Mouse (Mus musculus) neural tube, embryonic 12.5 days (tissue): ENCODE results near the gene Mfsd2a. TPM values are rescaled to one million over a fixed set of nuclear protein-coding genes. Genes with fewer than 3 reads are reported as not detected.

Source experiments
- ATAC-seq: fragments of 200-750 bp; cut with Nextera tagmentation; 2 replicates; pipeline ENCODE4 v1.8.0; 2017; ENCODE audit warnings: low read depth, mild to moderate bottlenecking, moderate TSS enrichment, moderate library complexity; ENCODE audit not compliant: low FRiP score
- H3K27ac ChIP-seq: fragments of 300-500 bp; sonication (generic); 2 replicates; pipeline ENCODE4 v1.5.1; 2016
- H3K27me3 ChIP-seq: fragments of 300-500 bp; sonication (generic); replicated peaks from 2 replicates; pipeline ENCODE4 v1.6.1; 2016; ENCODE audit warnings: mild to moderate bottlenecking
- H3K36me3 ChIP-seq: fragments of 300-500 bp; sonication (generic); 2 replicates; pipeline ENCODE4 v1.6.1; 2016; ENCODE audit warnings: mild to moderate bottlenecking
- H3K4me1 ChIP-seq: fragments of 300-500 bp; sonication (generic); 2 replicates; pipeline ENCODE4 v1.6.1; 2016
- H3K4me2 ChIP-seq: fragments of 300-500 bp; sonication (generic); replicated peaks from 2 replicates; pipeline ENCODE4 v1.6.1; 2016; ENCODE audit warnings: mild to moderate bottlenecking
- H3K4me3 ChIP-seq: fragments of 300-500 bp; sonication (generic); 2 replicates; pipeline ENCODE4 v1.5.1; 2016
- H3K9ac ChIP-seq: fragments of 300-500 bp; sonication (generic); 2 replicates; pipeline ENCODE4 v1.6.1; 2016; ENCODE audit warnings: mild to moderate bottlenecking
- H3K9me3 ChIP-seq: fragments of 300-500 bp; sonication (generic); 2 replicates; pipeline ENCODE4 v1.6.1; 2016; ENCODE audit warnings: mild to moderate bottlenecking
- WGBS: fragments of 180-500 bp; shearing (Covaris S2); methylation state at CpG from one replicate; pipeline ENCODE4 v1.1.7; 2016; 5-methylcytosine and 5-hydroxymethylcytosine counted together
- polyA plus RNA-seq: library from polyadenylated mRNA; unstranded; fragments of >200 nt; fragmentation: Nextera tagmentation; extraction: Ambion mirVana; gene quantifications from 2 replicates; pipeline ENCODE4 v1.2.1, GENCODE M21; 2016

Mfsd2a gene
- polyA plus RNA-seq, 1 experiment from 2014 or later, result 22.0 TPM

GRCm38 (mm10) chr4:122955412-122956136, 5.4 kb downstream of the Mfsd2a start:
- WGBS, result 12% methylated on average over 17 of the region's 17 CpGs
- peaks cover 14% of the 10 kb centered on the region for H3K36me3 ChIP-seq
- H3K27me3 ChIP-seq, result 0 out of 2 replicates have a peak, but pooled peaks cover 3% of the 10 kb centered on the region
- peak overlapping the region; percentile 59; the same call in 1 of the 2 replicates for H3K27ac ChIP-seq
- H3K9me3 ChIP-seq, result no peaks in the 10 kb centered on the region
- peak overlapping the region; percentile 47 for H3K9ac ChIP-seq
- peaks cover 24% of the 10 kb centered on the region for H3K4me1 ChIP-seq
- ATAC-seq, result peak; percentile 92
- peak overlapping the region; percentile 15; the same call in 1 of the 2 replicates for H3K4me3 ChIP-seq
- H3K4me2 ChIP-seq, result peak overlapping the region; percentile 57

DNA sequence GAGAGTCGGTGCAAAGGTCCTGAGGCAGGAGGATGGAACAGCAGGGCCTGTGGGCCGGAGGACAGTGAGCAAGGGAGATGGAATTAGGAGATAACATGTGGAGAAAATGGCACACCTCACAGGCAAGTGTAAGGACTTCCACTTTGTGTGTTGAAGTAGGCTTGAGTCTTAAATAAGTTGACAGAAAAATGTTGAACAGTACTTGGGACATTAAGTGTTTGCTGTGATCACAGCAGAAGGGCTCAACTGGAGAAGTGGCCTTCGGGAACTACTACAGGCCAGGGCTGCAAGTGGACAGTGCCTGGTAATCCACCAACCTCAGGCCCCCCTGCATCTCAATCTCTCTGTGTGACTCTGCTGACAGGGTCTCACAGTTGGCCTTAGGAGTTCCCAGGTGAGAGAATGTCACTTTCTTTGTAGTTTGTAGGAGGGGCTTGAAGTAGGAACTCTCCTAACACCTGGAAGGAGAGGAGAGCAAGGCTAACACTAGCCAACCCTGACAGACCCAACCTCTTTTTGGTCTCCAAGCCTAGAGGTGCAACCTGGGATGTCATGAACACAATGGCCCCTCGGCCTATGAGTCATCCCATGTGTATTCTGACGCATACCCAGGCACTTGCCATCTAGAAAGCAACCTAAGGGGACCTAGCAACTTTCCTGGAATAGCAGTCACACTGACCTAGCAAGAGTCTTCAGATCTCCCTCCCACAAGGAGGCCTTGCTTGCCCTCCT, 6.1 kb downstream of the Mfsd2a start:
- peaks cover 21% of the 10 kb centered on the region for H3K36me3 ChIP-seq
- H3K9ac ChIP-seq, result peak overlapping the region; percentile 47; the same call in 1 of the 2 replicates
- H3K4me1 ChIP-seq, result peaks cover 21% of the 10 kb centered on the region
- no peaks in the 10 kb centered on the region for H3K9me3 ChIP-seq
- H3K4me3 ChIP-seq, result no peak overlapping the region
- WGBS, result 69% methylated on average over 5 of the region's 5 CpGs
- H3K27me3 ChIP-seq, result 0 out of 2 replicates have a peak, but pooled peaks cover 3% of the 10 kb centered on the region
- H3K4me2 ChIP-seq, result peak overlapping the region; percentile 57
- peak; percentile 10 for ATAC-seq
- peak overlapping the region; percentile 59; the same call in 1 of the 2 replicates for H3K27ac ChIP-seq

DNA sequence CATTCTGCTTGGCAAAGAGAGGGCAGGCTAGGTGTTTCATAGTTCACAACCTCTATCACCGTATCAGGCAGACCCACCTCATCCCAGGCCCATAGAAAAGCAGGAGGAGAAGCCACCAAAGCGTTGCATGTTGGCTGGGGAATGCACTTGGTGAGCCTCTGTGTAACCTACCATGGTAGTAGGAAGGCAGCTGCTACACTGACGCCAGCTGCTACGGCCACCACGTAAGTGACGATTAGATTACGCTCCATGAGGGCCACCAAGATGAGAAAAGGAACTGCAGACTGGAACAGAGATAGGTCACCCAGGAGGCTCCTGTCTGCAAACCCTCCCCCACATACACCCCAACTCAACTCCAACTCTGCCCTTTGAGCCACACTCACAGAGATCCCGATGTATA, 11.9 kb downstream of the Mfsd2a start:
- Histone ChIP-seq H3K27me3 (no peaks in the 10 kb centered on the region), H3K9me3 (no peaks in the 10 kb centered on the region), H3K4me3 (no peak overlapping the region), H3K36me3 (peaks cover 52% of the 10 kb centered on the region), H3K4me2 (no peak overlapping the region), H3K9ac (no peak overlapping the region), H3K4me1 (no peaks in the 10 kb centered on the region), H3K27ac (no peak overlapping the region)
- WGBS, result 94% methylated on average over 8 of the region's 8 CpGs
- no peak for ATAC-seq

- WGBS, result 83% methylated on average over 3 of the region's 3 CpGs
- Histone ChIP-seq H3K36me3 (peaks cover 52% of the 10 kb centered on the region), H3K9me3 (no peaks in the 10 kb centered on the region), H3K27ac (no peak overlapping the region), H3K4me2 (no peak overlapping the region), H3K9ac (no peak overlapping the region), H3K4me3 (no peak overlapping the region), H3K27me3 (no peaks in the 10 kb centered on the region), H3K4me1 (no peaks in the 10 kb centered on the region)
- no peak for ATAC-seq
Observed at GRCm38 (mm10) chr4:122947223-122947622, 13.8 kb downstream of the Mfsd2a start.

GRCm38 (mm10) chr4:122944408-122944807, 16.6 kb downstream of the Mfsd2a start:
- Histone ChIP-seq H3K27me3 (no peaks in the 10 kb centered on the region), H3K27ac (no peak overlapping the region), H3K9ac (no peak overlapping the region), H3K4me3 (no peak overlapping the region), H3K36me3 (peaks cover 29% of the 10 kb centered on the region), H3K9me3 (no peaks in the 10 kb centered on the region), H3K4me1 (no peaks in the 10 kb centered on the region), H3K4me2 (no peak overlapping the region)
- whole genome bisulfite sequencing, result 28% methylated on average over 4 of the region's 4 CpGs
- ATAC-seq, result 0 out of 2 replicates have a peak, but pooled peaks have one; percentile 50

GRCm38 (mm10) chr4:122939048-122939796, 21.8 kb downstream of the Mfsd2a start:
- Histone ChIP-seq H3K4me2 (no peak overlapping the region), H3K9me3 (no peaks in the 10 kb centered on the region), H3K27ac (no peak overlapping the region), H3K36me3 (no peaks in the 10 kb centered on the region), H3K4me3 (no peak overlapping the region), H3K4me1 (no peaks in the 10 kb centered on the region), H3K9ac (no peak overlapping the region), H3K27me3 (no peaks in the 10 kb centered on the region)
- no peak for ATAC-seq
- WGBS, result 77% methylated on average over 2 of the region's 2 CpGs

DNA sequence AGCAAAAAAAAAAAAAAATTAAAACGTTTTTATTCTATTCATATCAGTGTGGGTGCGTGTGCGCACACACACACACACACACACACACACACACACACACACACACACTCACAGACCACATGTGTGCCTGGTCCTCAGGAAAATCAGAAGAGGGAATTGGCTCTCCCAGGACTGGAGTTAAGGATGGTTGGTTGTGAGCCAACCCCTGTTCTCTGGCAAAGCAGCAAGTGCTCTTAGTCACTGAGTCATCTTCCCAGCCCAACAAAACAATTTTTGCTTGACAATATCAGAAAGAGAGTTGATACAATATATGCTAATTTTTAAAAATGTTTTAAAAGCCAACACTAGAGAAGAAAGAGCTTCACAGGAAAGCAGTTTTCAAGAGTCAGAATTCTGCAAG, 23.5 kb downstream of the Mfsd2a start:
- Histone ChIP-seq H3K9ac (no peak overlapping the region), H3K27me3 (no peaks in the 10 kb centered on the region), H3K27ac (no peak overlapping the region), H3K36me3 (no peaks in the 10 kb centered on the region), H3K4me2 (no peak overlapping the region), H3K9me3 (no peaks in the 10 kb centered on the region), H3K4me3 (no peak overlapping the region), H3K4me1 (no peaks in the 10 kb centered on the region)
- no peak for ATAC-seq
- 75% methylated on average over 3 of the region's 3 CpGs for WGBS

DNA sequence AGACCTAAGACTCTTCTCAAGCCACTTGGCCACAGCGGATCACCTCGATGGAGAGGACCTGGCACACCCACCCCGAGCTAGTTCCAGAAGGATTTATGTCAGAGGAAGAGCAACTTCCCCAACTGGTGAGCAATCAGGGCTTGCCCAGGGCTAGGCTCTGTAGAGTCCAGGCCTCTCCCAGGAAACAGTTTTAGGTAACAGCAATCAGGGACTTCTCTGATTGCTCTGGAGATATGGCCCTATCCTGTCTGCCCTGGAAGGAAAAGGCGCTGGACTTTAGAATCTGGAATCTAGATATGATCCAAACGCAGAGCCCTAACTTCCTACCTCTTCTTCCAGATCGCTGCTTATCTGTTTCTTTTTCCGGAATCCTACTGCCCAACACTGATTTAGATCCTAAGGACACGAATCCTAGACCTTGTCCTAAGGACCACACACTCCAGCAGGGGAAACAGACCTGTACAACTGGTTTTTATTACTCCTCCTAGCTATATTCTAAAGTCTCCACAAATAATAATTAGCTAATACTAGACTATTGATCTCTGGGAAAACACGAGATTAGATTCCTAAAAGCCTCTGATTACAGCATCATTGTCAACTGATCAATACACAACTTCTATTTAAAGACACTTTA, 25.4 kb downstream of the Mfsd2a start:
- Histone ChIP-seq H3K4me1 (no peaks in the 10 kb centered on the region), H3K4me2 (no peak overlapping the region), H3K9ac (no peak overlapping the region), H3K27ac (no peak overlapping the region), H3K36me3 (no peaks in the 10 kb centered on the region), H3K9me3 (no peaks in the 10 kb centered on the region), H3K27me3 (no peaks in the 10 kb centered on the region), H3K4me3 (no peak overlapping the region)
- WGBS, result 88% methylated on average over 9 of the region's 9 CpGs
- ATAC-seq, result no peak

DNA sequence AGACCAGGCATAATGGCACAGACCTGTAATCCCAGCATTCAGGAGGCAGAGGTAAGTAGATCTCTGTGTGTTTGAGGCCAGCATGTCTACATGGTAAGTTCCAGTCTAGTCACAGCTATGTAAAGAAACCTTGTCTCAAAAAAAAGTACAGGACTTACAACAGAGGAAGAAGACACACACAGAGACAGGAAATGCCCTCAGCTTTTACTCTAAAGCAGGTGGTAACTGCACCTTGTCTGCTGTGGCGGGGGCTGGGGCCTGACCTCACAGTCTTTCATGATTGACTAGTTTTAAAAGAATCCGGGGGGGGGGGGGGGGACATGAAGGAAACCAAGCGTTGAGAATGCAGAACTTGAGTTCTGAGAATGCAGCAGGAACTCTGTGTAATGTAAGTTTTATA, 27.1 kb downstream of the Mfsd2a start:
- H3K27ac ChIP-seq, result no peak overlapping the region
- no peaks in the 10 kb centered on the region for H3K36me3 ChIP-seq
- H3K4me1 ChIP-seq, result no peaks in the 10 kb centered on the region
- no peak overlapping the region for H3K4me2 ChIP-seq
- WGBS, result 61% methylated on average over 3 of the region's 3 CpGs
- no peak overlapping the region for H3K4me3 ChIP-seq
- H3K27me3 ChIP-seq, result no peaks in the 10 kb centered on the region
- no peaks in the 10 kb centered on the region for H3K9me3 ChIP-seq
- ATAC-seq, result no peak
- H3K9ac ChIP-seq, result no peak overlapping the region

- no peak for ATAC-seq
- WGBS, result 70% methylated on average over 3 of the region's 3 CpGs
- Histone ChIP-seq H3K36me3 (no peaks in the 10 kb centered on the region), H3K9me3 (no peaks in the 10 kb centered on the region), H3K27ac (no peak overlapping the region), H3K27me3 (no peaks in the 10 kb centered on the region), H3K9ac (no peak overlapping the region), H3K4me2 (no peak overlapping the region), H3K4me1 (no peaks in the 10 kb centered on the region), H3K4me3 (no peak overlapping the region)
Observed at GRCm38 (mm10) chr4:122933051-122933591, 27.9 kb downstream of the Mfsd2a start.

DNA sequence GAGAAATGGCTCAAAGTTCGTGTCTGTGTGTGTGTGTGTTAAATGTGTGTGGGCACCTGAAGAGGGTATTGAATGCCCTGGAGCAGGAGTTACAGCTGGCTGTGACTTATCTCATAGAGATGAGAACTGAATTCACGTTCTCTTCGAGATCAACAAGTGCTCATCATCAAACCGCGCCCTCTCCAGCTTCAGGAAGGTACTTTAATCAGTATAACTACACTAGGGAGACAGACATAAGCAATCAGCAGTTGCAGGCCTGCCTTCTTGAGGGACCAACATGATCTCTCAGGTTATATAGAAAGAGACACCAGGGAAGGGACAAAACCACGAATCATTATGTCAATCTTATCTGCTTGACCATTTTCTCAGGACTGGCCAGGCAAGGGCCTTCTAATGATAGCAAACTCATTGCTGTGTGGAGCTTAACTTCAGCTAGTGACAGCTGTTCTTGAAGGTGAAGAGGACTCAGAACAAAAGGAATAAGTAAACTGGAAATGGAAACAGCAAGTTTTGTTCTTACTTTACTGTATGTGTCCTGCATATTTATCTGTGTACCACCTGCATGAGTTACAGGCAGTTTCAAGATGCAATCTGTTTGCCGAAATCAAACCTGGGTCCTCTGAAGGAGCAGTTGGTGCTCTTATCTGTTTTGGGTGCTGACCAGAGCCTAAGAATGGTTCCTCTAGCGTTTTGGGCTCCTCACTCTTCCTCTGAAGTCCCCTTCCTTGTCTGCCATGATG, 28.6 kb downstream of the Mfsd2a start:
- no peak overlapping the region for H3K27ac ChIP-seq
- H3K9me3 ChIP-seq, result no peaks in the 10 kb centered on the region
- H3K27me3 ChIP-seq, result no peaks in the 10 kb centered on the region
- no peak overlapping the region for H3K4me2 ChIP-seq
- WGBS, result 80% methylated on average over 8 of the region's 8 CpGs
- H3K9ac ChIP-seq, result no peak overlapping the region
- ATAC-seq, result no peak
- no peak overlapping the region for H3K4me3 ChIP-seq
- no peaks in the 10 kb centered on the region for H3K36me3 ChIP-seq
- H3K4me1 ChIP-seq, result no peaks in the 10 kb centered on the region
